Mouse (Mus musculus) adrenal gland, adult 18-20 months (tissue): ENCODE measurements around the gene Arl6ip1. TPM values are rescaled to one million over a fixed set of nuclear protein-coding genes. Genes with fewer than 3 reads are reported as not detected.
"Not testable (repeated sequence)": the region's sequence is repeated elsewhere in the genome, so short reads cannot be mapped to it uniquely, and the experiment has no call there.

Source experiments
- DNase-seq, 2 experiments: peaks; one replicate each; pipeline ENCODE4 v3.0.0; 2021 to 2022; ENCODE audit warnings: low spot score in 2 of 2
- long read RNA-seq, 2 experiments: library from polyadenylated mRNA; stranded (forward); transcript quantifications; one replicate each; pipeline ENCODE4 v2.0.0; 2021
- total RNA-seq, 2 experiments: library from RNA; stranded (reverse); gene quantifications; 1 replicate in 1 of 2; 2 replicates in 1 of 2; pipeline ENCODE4 v1.2.3; 2021

Arl6ip1 gene
- total RNA-seq, result 100 to 1,000 TPM; 150 to 167 TPM
- long read RNA-seq, experiment 1, transcript Arl6ip1-201 (6 exons, 2,171 nt), result major isoform, 161 of 169 reads
- long read RNA-seq, experiment 1, partial matches to known transcripts, result 4 of 169 reads
- long read RNA-seq, experiment 1, other reads (novel, unspliced or antisense), result 3 of 169 reads
- long read RNA-seq, experiment 2, transcript Arl6ip1-201 (6 exons, 2,171 nt), result major isoform, 354 of 380 reads
- long read RNA-seq, experiment 2, partial matches to known transcripts, result 10 of 380 reads
- long read RNA-seq, experiment 2, other reads (novel, unspliced or antisense), result 12 of 380 reads

GRCm38 (mm10) chr7:118129430-118130041, at the start of gene Arl6ip1:
Gene Arl6ip1, minus strand, starts transcription at chr7:118129662.
- DNase-seq, result peak; percentile 95 to 97

DNA sequence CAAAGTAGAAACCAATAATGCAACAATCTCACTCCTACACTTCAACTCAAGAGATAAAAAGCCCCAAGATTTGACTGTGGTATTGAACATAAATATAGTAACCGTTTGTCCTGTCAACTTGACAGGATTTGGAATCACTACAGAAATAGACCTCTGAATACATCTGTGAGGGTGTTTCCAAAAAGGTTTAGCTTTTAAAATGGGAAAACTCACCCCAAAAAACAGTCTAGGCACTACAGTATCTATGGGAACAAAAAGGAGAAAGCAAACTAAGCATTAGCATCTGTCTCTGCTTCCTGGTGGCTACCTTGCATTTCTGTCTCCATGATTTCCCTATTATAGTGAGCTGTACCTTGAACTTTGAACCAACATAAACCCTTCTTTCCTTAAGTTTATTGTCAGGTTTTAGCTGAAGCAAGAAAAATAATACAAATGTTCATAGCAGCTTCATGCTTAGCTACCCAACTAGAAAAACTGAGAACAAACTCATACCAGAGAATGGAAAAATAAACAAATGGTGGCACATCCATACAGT, 46.4 kb upstream of the Arl6ip1 start:
- DNase-seq, result no peak

GRCm38 (mm10) chr7:118170125-118170524, 40.7 kb upstream of the Arl6ip1 start:
- not testable (repeated sequence) for DNase-seq

GRCm38 (mm10) chr7:118163006-118163405, 33.5 kb upstream of the Arl6ip1 start:
- no peak for DNase-seq

DNA sequence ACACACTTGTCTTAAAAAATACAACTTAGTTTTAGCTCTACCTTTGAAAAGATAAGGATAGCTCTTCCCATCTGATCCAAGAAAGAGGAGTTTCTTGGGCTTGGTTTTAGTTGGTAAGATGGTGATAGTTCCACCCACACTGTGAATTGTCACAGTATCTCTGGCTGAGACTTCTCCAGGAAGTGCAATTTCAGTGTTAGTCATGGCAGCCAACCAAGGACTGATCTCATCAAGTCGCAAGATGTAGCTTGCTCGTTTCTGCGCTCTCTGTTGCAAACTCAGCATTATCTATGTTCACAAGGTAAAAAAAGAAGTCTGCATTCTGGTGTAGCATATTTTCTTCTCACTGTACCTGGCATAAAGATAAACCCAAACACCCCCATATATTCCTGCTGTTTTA, 30.7 kb upstream of the Arl6ip1 start:
- DNase-seq, result no peak

DNA sequence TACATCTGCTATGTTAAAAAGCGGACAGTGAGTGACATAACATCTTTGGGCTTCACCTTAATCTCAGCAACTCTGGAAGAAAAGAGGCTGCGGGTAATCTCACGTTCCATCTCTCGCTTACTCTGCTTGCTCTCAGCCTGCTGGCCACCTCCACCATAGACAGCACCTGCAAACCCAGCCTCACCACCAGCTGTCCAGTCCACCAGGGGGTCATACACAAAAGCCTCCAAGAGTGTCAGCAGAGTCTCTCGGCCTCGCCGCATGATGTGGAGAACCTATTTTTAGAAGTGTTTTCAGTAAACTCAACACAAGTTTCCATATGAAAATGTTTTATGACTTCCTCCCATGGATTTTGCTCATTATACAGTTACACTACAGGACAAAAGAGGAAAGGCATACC, 27.0 kb upstream of the Arl6ip1 start:
- DNase-seq, result no peak

- no peak for DNase-seq
Observed at GRCm38 (mm10) chr7:118154150-118154549, 24.7 kb upstream of the Arl6ip1 start.

DNA sequence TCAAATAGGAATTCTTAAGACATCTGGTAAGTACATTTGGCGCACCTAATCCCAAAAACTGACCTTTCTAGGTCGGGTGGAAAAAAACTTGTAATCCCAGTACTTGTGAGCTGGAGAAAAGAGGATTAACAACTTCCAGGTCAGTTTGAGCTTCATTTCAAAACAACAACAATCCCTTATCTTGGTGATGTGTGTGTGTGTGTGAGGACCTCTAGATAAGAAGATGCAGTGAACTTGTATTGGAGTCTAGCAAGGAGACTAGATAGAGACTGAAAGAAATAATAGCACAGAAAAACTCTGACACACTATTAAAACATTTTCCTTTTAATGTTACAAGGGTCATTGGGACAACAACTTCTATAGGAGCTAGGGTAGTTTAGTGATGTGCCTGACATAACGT, 14.1 kb upstream of the Arl6ip1 start:
- DNase-seq, result no peak

DNA sequence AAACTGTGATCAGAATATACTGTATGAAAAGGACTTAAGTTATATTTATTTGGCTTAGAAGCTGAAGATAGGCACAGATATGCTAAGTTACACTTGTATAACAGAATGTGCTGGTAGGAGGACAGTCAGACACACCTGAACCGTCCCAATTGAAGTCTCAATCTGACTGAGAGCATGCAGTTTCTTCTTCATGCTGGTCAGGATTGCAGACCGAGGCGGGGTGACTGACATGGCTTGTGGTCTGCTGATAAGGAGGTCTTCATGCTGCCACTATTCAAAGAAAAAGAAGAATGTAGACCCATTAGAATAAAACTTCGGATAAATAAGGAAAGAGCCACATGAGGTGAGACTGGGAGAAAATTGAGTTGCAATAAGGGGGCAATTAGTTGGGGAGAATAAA, 13.7 kb upstream of the Arl6ip1 start:
- no peak for DNase-seq

DNA sequence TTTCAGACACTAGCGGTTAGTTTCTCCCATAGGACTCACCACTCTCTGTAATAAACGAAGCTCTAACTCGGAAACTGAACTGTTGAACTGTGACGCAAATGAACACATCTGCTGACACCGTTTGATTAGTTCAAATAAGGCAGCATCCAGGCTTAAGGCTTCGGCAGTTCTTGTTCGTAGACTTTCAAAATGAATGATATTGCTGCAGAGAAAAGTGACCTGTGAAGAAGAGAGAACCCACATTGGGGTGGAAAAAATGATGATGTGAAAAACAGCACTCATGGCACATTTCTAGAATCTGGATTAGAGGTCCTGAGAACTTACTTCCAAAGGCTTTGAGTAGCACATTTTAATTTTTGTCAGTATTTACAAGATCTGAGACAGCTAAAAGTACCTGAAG, 11.8 kb upstream of the Arl6ip1 start:
- no peak for DNase-seq

DNA sequence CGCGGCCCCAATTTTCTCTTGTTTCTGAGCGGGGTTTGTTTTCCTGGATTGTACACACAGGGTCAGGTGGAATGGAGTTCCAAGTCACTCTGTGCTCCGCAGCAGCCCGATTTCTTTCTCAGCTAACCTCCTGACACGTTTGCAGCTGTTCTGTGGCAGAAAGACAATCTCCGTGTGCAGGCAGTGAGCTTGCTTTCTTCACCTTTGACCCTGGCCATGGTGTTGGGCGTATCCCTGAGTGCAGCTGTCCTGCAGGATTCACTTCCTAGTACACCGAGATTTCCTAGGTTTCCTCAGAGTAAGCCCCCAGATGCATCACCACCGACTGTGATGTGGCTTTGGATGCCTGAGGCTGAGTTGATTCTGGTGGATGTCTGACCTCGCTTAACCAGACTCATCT, 5.7 kb upstream of the Arl6ip1 start:
- no peak for DNase-seq

DNA sequence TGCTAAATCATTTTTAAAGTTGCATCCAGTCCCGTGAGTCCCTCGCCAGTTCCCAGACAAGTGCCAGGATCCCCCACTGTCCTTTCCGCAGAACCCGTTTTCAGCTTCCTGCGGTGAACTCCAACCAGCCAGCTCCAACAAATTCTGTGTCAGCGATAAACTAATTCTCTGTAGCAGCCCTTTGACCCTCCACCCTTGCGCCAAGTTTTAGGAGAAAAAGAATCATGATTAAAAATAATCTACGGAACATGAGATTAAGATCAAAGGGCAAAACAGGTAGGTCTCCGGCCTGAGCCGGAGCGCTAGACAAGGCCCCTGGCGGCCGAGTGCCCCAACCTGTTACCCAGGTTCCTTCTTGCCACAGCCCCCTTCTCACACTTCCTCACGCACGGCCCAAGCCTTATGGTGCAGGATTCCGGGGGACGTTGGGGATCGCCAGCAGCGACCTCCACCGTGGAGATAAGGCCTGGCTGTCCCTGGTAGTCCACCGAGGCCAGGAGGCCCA, 485 bp downstream of the Arl6ip1 start:
- DNase-seq, result no peak

GRCm38 (mm10) chr7:118126219-118126875, 3.1 kb downstream of the Arl6ip1 start:
- no peak for DNase-seq

- no peak for DNase-seq
Observed at GRCm38 (mm10) chr7:118125736-118126135, 3.7 kb downstream of the Arl6ip1 start.

- DNase-seq, result no peak
Observed at GRCm38 (mm10) chr7:118123512-118124411, 5.7 kb downstream of the Arl6ip1 start.

- DNase-seq, result no peak
Observed at GRCm38 (mm10) chr7:118122235-118122634, 7.2 kb downstream of the Arl6ip1 start.

DNA sequence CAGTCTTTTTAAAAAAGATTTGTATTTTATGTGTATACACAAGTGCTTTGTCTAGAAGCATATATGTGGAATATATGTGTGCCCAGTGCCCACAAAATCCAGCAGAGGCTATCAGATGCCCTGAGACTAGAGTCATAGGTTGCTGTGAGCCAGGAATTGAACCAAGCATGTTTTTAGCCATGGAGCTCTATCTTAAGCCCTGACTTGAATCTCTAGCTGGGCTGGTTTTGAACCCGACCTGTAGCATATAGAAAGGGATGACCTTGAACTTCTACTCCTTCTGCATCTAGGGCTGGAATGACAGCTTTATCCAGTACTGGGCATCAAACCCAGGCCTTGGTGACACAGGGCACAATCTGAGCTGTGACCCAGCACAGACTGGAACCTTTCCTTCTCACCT, 8.8 kb downstream of the Arl6ip1 start:
- DNase-seq, result no peak

DNA sequence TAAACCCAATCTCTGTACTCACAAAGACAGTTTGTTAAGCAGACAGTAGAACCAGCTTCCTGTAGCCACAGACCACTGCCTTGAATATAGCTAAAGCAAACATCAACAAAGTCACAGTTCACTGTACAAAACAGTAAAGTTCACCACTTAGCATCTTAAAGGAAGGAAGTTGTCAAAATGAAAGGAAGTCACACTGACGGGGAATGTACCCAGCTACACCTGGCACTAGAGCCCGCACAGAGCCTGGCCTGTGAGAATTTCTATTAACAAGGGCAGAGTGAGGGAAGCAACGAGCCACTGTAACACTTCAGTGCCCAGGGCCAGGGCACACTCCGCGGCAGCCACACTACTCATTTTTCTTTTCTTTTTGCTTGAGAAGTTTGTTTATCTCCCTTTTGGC, 9.5 kb downstream of the Arl6ip1 start:
- DNase-seq, result no peak

GRCm38 (mm10) chr7:118119142-118119541, 10.3 kb downstream of the Arl6ip1 start:
- DNase-seq, result no peak

DNA sequence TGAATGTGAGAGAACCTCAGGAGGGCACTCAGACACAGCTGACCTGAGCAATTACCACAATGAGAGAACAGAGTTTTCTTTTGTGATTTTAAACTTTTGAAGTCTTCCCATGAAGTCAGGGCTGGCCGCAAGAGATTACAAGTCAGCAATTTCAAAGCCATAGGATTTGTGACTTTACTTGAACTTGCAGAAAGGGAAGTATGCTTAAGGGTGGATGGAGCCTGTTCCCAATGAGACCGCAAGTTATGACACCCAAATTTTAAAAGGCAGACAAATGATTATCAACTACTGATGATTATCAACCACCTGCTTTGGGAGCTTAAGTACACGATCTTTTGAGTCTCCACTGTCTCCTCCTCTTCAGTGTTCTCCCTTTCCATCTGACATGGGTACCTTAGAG, 11.0 kb downstream of the Arl6ip1 start:
- no peak for DNase-seq
